Mouse (Mus musculus) liver, adult (tissue): ENCODE data around the gene Fstl3.

Experiments
- GATA4 ChIP-seq: IDR thresholded peaks from 2 replicates; pipeline ENCODE4 v1.6.1; 2014; ENCODE audit warnings: mild to moderate bottlenecking, low read length; ENCODE audit not compliant: insufficient replicate concordance

Fstl3 gene

DNA sequence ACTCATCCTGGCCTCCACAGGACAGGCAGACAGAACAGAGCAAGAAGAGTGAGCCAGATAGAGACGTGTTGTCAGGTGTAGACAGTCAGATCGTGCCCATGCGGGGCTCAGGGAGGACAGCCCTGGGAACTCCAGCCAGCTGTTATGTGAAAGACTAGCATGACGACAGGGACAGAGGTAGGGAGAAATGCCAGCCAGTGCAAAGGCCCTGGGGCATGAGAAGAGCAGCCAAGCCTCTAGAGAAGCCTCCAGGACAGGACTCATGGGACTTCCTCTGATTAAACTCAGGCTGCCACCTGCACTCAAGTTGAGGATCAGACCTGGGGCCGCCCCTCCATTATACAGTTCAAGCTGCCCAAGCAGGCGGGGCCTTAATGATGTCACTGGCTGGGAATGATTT is 28.6 kb upstream of the Fstl3 start:
- no peak for TF ChIP-seq GATA4

DNA sequence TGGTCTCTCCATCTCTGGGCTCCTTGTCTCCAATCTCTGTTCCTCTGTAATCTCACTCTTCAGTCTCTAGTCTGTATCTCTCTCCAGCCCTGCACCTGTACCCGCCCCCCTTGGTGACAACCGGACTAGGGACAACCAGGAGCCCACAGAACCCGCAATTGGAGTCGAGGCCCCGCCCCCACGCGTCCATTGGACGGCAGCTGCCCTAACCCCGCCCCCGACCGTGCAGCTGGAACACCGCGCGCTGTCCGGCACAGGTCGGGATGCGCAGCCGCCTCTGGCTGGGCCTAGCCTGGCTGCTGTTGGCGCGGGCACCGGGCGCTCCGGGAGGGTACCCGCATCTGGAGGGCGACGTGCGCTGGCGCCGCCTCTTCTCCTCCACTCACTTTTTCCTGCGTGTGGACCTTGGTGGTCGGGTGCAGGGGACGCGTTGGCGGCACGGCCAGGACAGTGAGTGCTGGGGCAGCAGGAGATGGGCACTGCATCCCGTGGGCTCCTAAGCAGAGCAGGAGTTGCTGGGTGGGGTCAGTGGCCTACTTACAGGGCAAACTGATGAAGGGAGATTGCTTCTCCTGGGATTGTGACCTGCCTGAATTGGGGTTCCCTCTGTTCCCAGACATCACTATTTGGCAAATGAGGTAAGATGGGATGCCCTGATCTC is 22.1 kb upstream of the Fstl3 start, which contains the start of gene Fgf22:
Fgf22 (plus strand) TSS at position 221 of the 661 bp plus-strand sequence.
- TF ChIP-seq GATA4 = no peak

DNA sequence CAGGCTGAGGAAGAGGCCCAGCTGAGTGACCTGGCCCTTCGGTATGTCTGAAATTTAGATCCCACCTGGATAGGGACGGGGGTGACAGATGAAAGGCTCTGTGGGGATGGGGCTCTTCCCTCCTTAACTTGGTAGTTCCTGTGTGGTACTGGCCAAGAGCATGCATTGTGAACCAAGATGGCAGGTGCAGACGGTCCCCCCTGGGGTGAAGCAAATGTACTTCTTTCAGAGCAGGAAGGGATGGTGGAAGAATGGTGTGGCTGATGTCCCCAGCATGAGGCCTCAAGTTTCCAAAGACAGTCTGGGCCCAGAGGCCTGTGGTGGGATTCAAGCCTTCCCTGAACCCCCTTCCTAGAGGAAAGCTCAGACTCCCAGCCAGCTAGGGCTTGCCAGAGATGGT is 21.2 kb upstream of the Fstl3 start:
- no peak for TF ChIP-seq GATA4

DNA sequence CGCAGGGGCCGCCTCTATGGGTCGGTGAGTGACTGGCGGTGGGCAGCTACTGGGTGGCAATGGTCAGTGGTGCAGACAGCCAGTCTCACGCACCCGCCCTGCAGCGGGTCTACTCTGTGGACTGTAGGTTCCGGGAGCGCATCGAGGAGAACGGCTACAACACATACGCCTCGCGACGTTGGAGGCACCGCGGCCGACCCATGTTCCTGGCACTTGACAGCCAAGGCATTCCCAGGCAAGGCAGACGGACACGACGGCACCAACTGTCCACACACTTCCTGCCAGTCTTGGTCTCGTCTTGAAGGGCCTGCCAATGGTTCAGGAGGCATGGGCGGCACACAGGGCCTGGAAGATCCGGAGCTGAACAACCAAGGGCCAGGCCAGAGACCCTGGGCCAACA is 20.4 kb upstream of the Fstl3 start:
- no peak for TF ChIP-seq GATA4

DNA sequence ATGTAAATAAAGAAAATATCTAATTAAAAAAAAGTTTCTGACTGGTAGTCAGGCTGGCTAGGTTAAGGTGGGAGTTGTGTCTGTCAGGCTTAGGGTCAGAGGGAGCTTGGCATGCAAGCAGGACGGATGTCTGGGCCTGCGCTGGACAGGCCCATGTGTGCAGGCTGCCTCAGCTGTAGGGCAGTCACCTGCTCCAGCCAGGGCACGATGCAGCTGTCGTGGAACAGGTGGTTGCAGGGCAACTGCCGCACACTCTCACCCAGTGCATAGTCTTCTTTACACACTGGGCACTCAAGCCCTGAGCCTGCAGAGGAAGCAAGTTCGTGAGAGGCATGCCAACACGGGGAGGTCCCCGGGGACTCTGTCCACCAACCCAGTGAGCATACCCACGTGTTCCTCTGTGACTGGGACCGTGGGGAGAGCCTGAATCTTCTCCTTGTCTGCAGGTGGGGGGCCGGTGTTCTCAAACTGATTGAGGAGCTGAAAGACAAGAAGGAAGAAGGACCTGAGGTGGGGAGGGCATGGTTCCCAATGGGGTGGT is 16.4 kb upstream of the Fstl3 start:
- no peak for TF ChIP-seq GATA4

DNA sequence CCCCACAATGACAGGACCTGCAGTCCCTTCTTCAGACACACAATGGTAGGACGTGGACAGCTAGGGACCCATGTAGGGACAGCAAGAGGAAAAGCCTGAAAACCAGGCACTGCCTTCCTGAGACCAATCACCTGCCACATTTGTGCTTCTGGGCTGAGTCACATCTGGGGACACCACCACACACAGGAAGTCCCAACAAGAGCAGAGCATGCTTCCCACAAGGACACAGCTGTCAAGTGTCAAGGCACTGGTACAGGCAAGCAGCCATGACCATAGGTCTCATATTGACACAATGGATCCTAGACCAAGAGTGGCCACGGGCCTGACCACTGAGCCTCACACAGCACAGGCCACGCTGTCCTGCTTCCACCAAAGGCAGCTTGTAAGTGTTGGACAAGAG is 14.2 kb upstream of the Fstl3 start:
- TF ChIP-seq GATA4 = no peak

DNA sequence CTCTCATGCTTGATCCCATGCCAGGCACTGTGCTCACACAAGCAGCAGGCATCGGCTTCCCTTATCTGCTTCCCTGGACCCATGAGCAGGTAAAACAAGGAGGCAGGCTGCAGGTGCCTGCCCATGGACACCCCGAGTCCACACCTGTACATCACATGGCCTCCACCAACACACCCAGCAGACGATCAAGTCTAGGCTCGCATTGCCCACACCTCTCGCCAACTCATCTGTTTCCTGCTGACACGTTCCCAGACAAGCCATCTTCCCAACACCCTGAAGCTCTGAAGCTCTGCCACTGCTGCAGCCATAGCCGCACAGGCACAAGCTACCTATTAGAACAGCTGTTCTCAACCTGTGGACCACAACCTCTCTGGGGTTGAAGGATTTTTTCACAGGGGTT is 12.8 kb upstream of the Fstl3 start:
- no peak for TF ChIP-seq GATA4

DNA sequence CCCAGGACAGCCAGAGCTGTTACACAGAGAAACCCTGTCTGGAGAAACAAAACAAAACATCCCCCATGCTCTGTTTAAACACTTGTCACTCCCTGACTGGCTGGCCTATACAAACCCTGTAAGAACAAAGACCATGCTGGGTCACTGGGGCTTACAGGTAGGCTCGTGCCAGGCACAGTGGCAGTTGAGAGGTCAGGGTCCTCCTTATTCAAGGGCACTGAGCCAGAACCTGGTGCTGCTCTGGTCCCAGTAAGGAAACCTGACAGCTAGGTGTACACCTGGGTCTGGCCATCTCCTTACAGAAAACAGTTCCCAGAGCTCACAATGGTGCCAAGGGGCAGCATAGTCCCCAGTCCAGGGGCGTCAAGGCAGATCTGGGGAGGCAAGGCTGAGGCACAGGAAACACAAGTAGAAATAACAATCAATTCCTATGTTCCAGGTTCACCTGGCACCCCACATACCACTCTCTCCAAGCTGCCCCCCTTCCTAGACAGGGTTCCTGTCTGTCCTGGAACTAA is 11.8 kb upstream of the Fstl3 start:
- no peak for TF ChIP-seq GATA4

DNA sequence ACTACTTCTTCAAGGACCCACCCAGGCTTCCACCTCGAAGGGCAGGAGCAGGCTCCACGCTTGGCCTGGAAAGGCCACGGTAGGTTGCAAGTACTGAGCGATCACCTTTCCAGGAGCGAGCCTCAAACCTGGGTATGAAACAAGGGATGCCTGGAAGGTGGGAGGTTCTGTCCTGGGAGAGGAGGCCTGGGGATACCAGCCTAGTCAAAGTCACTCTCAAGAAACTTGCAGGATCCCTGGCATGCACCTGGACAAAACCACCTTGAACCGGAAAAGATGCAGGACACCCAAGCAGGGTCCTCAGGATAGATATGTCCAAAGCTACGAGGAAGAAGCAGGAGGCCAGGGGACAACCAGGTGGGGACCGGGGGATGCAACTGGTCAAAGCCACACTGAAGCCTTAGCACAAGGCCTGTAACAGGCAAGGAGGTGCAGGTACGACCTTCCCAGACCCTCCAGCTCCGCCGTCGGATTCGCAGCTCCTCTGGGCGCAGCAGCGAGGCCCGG is 11.0 kb upstream of the Fstl3 start:
- no peak for TF ChIP-seq GATA4

DNA sequence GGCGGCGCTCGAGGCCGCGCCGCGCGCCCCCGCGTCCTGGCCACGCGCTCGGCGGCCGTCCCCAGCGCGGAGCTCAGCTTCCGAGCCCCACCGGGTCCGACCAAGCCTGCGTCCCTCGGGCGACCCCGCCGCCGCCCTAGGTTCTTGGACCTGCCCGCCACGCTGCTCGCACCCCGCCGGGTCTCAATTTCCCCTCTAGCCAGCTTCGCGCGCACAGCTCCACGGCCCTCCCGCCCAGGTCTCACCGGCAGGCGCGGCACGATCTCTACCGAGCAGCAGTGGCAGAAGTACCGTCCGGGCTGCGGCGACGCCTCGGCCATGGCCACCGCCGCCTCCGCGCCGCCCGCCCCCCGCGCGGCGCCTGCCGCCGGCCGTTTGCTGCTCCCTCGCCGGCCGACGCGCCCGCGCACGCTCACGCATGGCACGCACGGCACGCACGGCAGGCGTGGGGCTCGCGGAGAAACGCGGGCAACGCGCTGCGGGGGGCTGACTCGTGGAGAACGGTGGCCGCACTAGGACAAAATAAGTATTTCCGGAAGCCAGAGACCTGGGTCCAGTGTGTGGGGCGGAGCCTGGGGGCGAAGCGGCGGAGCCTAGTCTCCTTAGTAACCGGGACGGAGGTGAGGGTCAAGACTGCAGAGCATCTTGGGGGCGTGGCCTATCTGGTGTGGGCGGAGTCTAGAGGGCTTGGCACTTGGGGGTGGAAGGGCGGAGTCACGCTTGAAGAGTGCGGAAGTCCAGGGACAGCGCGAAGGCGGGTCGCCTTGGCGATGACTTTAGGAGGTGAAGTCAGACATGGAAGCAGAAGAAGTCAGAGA is 10.4 kb upstream of the Fstl3 start, which contains the start of gene Rnf126:
Rnf126 (minus strand) TSS at position 445 of the 818 bp plus-strand sequence.
- peak; percentile 22; the same call in 1 of the 2 replicates for TF ChIP-seq GATA4

DNA sequence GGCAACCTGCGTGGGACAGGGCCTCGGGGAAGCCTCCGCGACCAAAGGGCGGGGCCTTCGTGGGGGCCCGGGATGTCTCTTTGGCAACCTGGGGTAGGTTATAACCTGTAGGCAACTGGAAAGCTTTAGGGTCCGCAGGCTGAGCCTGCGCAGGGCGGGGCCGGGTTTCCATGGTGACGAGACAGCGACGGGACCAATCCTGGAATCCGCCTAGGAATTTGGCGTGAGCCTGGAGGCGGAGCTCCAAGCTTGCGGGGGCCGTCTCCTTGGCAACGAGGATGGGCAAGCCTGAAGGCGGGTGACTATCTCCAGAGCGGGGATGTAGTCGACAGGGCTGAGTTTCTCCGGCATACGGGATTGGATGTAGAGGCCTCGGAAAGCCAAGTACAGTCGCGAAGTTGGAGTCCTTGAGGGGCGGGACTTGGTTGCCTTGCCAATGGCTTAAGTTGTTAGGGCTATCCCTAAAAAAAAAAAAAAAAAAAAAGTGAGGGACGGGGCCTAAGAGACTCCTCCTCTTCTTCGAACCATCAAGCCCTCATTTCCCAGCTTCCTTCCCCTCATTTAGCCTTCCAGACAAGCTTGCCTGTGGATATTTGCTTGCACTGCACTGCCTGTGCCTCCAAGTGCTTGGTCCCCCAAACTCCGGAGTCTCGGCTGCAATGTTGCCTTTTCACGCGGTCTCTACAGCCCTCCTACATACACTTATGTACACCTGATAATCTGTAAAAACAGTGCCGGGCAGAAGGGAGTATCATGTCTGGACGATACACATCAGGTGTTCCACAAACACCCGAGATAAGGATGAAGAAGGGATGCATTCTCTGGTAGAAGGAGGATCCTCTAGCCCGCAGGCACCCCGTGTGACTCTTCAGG is 9.5 kb upstream of the Fstl3 start:
- TF ChIP-seq GATA4 = no peak

DNA sequence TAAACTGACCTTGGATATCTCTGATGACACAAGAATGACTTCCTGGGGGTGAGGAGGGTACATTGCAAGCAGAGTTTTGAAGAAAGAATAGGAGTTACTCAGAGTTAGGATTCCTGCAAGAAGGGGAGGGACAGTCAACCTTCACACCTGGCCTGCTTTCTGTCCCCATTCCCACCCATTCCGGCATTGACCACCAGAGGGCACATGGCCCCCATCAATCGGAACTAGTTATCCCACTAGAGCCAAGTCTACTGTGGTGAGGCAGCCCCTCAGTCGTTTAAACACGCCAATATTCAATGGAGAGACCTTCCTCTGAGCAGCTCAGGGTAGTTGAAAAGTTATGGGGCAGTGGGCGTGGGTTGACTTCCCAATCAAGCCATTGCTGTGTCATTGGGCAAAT is 8.7 kb upstream of the Fstl3 start:
- no peak for TF ChIP-seq GATA4

DNA sequence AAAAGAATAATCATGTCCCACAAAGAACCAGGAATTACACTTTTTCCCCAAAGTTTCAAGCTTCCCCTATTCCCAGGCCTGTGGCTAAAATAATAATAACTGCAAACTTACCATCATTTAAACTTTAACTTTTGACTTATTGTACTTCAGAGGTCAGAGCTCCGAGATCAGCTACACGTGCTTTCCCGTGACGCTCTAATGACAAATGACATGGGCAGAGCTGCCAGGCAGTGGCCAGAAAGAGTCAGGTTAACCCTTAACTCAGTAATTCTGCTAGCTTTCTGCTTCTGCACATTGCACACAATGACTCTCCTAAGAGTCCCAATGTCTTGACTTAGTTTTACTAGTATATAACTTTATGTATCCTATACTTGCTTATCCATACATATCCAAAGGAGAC is 7.7 kb upstream of the Fstl3 start:
- TF ChIP-seq GATA4 = no peak

DNA sequence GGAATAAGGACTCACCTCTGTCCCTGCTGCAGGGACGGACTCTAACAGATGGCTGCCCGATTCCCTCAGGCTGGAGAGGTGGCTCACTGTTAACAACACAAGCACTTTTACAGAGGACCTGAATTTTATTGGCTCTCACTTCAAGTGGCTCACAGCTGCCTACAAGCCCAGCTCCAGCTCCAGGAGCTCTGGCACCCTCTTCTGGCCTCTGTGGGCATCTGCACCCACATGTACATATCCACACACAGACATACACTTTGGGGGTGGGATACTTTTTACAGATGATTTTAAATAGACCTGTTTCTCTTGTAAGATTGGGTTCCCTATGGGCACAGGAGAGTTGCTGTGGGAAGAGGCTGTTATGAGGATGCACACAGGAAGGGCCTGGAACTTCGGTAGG is 4.8 kb upstream of the Fstl3 start:
- no peak for TF ChIP-seq GATA4

DNA sequence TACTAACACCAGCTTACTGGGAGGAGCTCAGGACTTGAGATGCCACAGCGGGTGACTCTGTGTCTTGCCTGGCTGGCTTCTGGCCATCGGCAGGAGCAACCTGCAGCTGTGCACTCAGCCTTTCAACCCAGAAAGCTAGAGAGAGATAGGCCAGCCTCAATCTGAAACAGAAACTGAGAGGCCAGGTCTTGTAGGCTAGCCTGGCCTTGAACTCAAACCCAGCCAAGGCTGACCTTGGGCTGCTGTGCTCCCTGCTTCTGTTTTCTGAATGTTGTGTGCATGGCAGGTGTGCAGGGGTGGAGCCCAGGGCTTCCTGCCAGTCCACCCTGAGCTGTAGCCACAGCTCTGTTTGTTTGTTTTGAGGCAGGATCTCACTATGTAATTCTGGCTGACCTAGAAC is 3.9 kb upstream of the Fstl3 start:
- no peak for TF ChIP-seq GATA4

DNA sequence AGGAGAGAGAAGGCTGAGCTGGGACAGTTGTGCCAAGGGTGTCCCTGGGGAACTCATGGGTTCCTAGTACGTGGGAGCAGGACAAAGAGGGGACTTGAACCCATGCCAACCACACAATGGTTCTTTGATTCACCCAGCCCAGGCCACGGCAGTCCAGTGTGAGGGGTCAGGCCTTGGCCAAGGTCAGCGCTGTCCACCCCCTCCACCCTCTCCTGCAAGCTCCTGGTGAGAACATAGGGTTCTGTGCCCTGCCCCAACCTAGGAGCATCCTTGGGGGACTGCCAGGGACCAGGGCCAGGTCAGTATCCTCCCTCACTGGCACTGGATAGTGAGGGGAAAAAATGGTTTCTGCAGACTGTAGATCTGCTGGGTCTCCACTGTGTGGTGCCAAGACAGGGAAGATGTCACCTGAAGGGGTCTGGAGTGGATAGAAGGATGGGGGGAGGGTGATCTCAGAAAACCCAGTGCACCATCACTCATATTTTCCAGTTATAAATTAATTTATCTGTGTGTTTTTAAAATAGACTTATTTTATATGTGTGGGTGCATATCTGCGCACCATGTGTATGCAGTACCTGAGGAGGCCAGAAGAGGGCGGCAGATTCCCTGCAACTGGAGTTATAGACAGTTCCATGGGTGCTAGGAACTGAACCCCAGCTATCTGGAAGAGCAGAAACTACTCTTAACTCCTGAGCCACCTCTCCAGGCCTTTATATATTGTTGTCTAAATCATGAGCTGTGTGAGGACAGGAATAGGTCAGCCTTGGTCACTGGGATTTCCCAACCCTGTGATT is 2.4 kb upstream of the Fstl3 start:
- TF ChIP-seq GATA4 = no peak
